10 mouse cellular contexts compared by ENCODE assay signal in genomic region chr17:87133823-87134222, GRCm38 (mm10). TPM values are rescaled to one million over a fixed set of nuclear protein-coding genes. Genes with fewer than 3 reads are reported as not detected.
A peak's percentile ranks its signal among the peaks of the same experiment; 100 is the strongest.
DNase-seq lines count a peak whose midpoint lies in the region; ATAC-seq and TF ChIP-seq lines count a peak whose summit lies in the region.
"Had no signal": no experiment of that assay in that cellular context is flagged by ENCODE, and none has a peak within 500 bp of the region (broad histone marks: within the 10 kb centered on the region; RNA-seq: fewer than 3 reads in every experiment).

No protein-coding gene starts in this region.

- peaks cover 5% of the 10 kb centered on the region; the same call in 1 of the 2 replicates for H3K4me1 ChIP-seq in kidney, embryonic 14.5 days (ENCODE audit: control insufficient read depth, insufficient read depth, low read length)
- no peaks in the 10 kb centered on the region for H3K4me1 ChIP-seq in kidney, adult 2 months (ENCODE audit: control insufficient read depth, insufficient read depth, low read length)
- H3K4me1 ChIP-seq in limb, embryonic 13.5 days = peaks cover 3% of the 10 kb centered on the region; the same call in 1 of the 2 replicates
- H3K4me1 ChIP-seq in midbrain, embryonic 16.5 days (ENCODE audit: control insufficient read depth, insufficient read depth, low read length) = no peaks in the 10 kb centered on the region
- H3K4me1 ChIP-seq: hindbrain, embryonic 15.5 days had no signal

- H3K27me3 ChIP-seq in kidney, embryonic 14.5 days (ENCODE audit: control insufficient read depth, insufficient read depth, low read length) = no peaks in the 10 kb centered on the region
- no peaks in the 10 kb centered on the region for H3K27me3 ChIP-seq in kidney, adult 2 months (replicated peaks; ENCODE audit: control insufficient read depth, insufficient read depth, low read length)
- no peaks in the 10 kb centered on the region for H3K27me3 ChIP-seq in limb, embryonic 13.5 days
- H3K27me3 ChIP-seq in midbrain, embryonic 16.5 days (ENCODE audit: control insufficient read depth, insufficient read depth, low read depth, low read length) = no peaks in the 10 kb centered on the region
- H3K27me3 ChIP-seq: hindbrain, embryonic 15.5 days had no signal

- no peaks in the 10 kb centered on the region for H3K9me3 ChIP-seq in kidney, embryonic 14.5 days (ENCODE audit: control insufficient read depth, low read length)
- no peaks in the 10 kb centered on the region for H3K9me3 ChIP-seq in limb, embryonic 13.5 days
- H3K9me3 ChIP-seq in midbrain, embryonic 16.5 days (replicated peaks; ENCODE audit: control insufficient read depth, low read length, poor library complexity, severe bottlenecking) = no peaks in the 10 kb centered on the region
- H3K9me3 ChIP-seq: hindbrain, embryonic 15.5 days had no signal

- H3K36me3 ChIP-seq in kidney, embryonic 14.5 days (ENCODE audit: control insufficient read depth, insufficient read depth, low read length) = peaks cover 19% of the 10 kb centered on the region
- H3K36me3 ChIP-seq in kidney, adult 2 months (ENCODE audit: control insufficient read depth, insufficient read depth, low read length) = no peaks in the 10 kb centered on the region
- peaks cover 27% of the 10 kb centered on the region for H3K36me3 ChIP-seq in limb, embryonic 13.5 days
- peaks cover 18% of the 10 kb centered on the region for H3K36me3 ChIP-seq in midbrain, embryonic 16.5 days (ENCODE audit: control insufficient read depth, insufficient read depth, low read length)

- TF ChIP-seq CTCF in kidney, adult 2 months (conservative IDR thresholded peaks at IDR 0.05; ENCODE audit: insufficient read depth, insufficient read length, low read depth, low read length) = no peak

- no peak overlapping the region for H3K4me3 ChIP-seq in kidney, embryonic 14.5 days (ENCODE audit: low read length)
- no peak overlapping the region for H3K4me3 ChIP-seq in kidney, adult 2 months (ENCODE audit: insufficient read depth, low read depth, low read length)
- H3K4me3 ChIP-seq in limb, embryonic 13.5 days = no peak overlapping the region
- no peak overlapping the region for H3K4me3 ChIP-seq in midbrain, embryonic 16.5 days (ENCODE audit: low read depth, low read length)
- H3K4me3 ChIP-seq: hindbrain, embryonic 15.5 days had no signal

- no peak overlapping the region for H3K27ac ChIP-seq in kidney, embryonic 14.5 days (ENCODE audit: low read depth, low read length)
- no peak overlapping the region for H3K27ac ChIP-seq in kidney, adult 2 months (ENCODE audit: insufficient read depth, low read depth, low read length)
- H3K27ac ChIP-seq in limb, embryonic 13.5 days = no peak overlapping the region
- H3K27ac ChIP-seq in midbrain, embryonic 16.5 days (ENCODE audit: low read length) = no peak overlapping the region
- H3K27ac ChIP-seq: hindbrain, embryonic 15.5 days had no signal

- DNase-seq in adrenal gland, adult (ENCODE audit: inconsistent age in 2 of 2, low spot score in 1 of 2) = peak; percentile 36 to 67
- DNase-seq in adrenal gland, adult 8-10 months = no peak
- no peak for DNase-seq in kidney, adult 2 months
- DNase-seq in embryo, embryonic 10.5 days (ENCODE audit: low spot score) = peak; percentile 43

- no peak for ATAC-seq in kidney, embryonic 14.5 days (ENCODE audit: low FRiP score, low TSS enrichment)
- ATAC-seq in limb, embryonic 13.5 days (ENCODE audit: low FRiP score, low read depth) = no peak
- no peak for ATAC-seq in monocyte, adult 5-6 weeks (replicated peaks; ENCODE audit: insufficient number of reproducible peaks, low FRiP score, low TSS enrichment, poor library complexity, severe bottlenecking)
- ATAC-seq in midbrain, embryonic 16.5 days = no peak

- H3K4me2 ChIP-seq in kidney, embryonic 14.5 days (replicated peaks; ENCODE audit: low read depth, low read length) = 0 out of 2 replicates have a peak overlapping the region, but pooled peaks have one; percentile 8
- H3K4me2 ChIP-seq in limb, embryonic 13.5 days (replicated peaks) = 0 out of 2 replicates have a peak overlapping the region, but pooled peaks have one; percentile 25
- no peak overlapping the region for H3K4me2 ChIP-seq in midbrain, embryonic 16.5 days (ENCODE audit: low read length)
- H3K4me2 ChIP-seq: hindbrain, embryonic 15.5 days; liver, embryonic 11.5 days had no signal

- no peak overlapping the region for H3K9ac ChIP-seq in kidney, embryonic 14.5 days (ENCODE audit: low read depth, low read length)
- H3K9ac ChIP-seq in limb, embryonic 13.5 days = no peak overlapping the region
- H3K9ac ChIP-seq in midbrain, embryonic 16.5 days (ENCODE audit: low read depth, low read length) = no peak overlapping the region
- H3K9ac ChIP-seq: hindbrain, embryonic 15.5 days had no signal

- no peak for TF ChIP-seq POLR2A in kidney, adult 2 months (IDR thresholded peaks at IDR 0.05; ENCODE audit: low read depth, low read length)

- WGBS in kidney, embryonic 14.5 days = 78% methylated on average over 23 of the region's 23 CpGs
- WGBS in kidney, adult 2 months = 74% methylated on average over 23 of the region's 23 CpGs
- WGBS in limb, embryonic 13.5 days = 66% methylated on average over 23 of the region's 23 CpGs
- 74% methylated on average over 23 of the region's 23 CpGs for WGBS in midbrain, embryonic 16.5 days

RNA-seq across cellular contexts. Expression of gene Socs5, which starts 26.3 kb away (rescaled TPM):
- 100 to 1,000 TPM in 1 of 4 experiments, 10 to 100 TPM in 3; 72.2 to 108 (median 96.0) TPM for total RNA-seq in adrenal gland, adult 8-10 months (2022)
- 17.5 and 24.5 TPM in 2 replicates for polyA plus RNA-seq in kidney, embryonic 14.5 days (2014; fragmentation: Nextera tagmentation; extraction: Ambion mirVana)
- 11.5 and 11.7 TPM in 2 replicates for polyA plus RNA-seq in kidney, adult 2 months (2012; rRNA removed)
- 15.9 and 16.2 TPM in 2 replicates for polyA plus RNA-seq in limb, embryonic 13.5 days (2015; fragmentation: Nextera tagmentation; extraction: Ambion mirVana)
- 4.6 to 13.5 TPM (median 6.5 TPM) in 3 replicates for total RNA-seq in monocyte, adult 5-6 weeks (2017)
- 14.4 and 14.5 TPM in 2 replicates for polyA plus RNA-seq in midbrain, embryonic 16.5 days (2015; fragmentation: Nextera tagmentation; extraction: Ambion mirVana)

Comparison
In these comparisons a context has a peak if more than half of its experiments do, and no peak if none do; other contexts are left out.
1. DNase-seq: peak in adrenal gland, adult (2 of 2) and embryo, embryonic 10.5 days (single experiment); none in adrenal gland, adult 8-10 months (single experiment) and kidney, adult 2 months (single experiment).